Mouse (Mus musculus) ES-E14 (cell line): ENCODE measurements around the gene Slc39a9.

Experiments
- CHD2 ChIP-seq: IDR thresholded peaks from 2 replicates; pipeline ENCODE4 v1.6.1; 2014; ENCODE audit warnings: mild to moderate bottlenecking, low read depth, low read length, inconsistent platforms
- ZNF384 ChIP-seq: IDR thresholded peaks from 2 replicates; pipeline ENCODE4 v1.6.1; 2012; ENCODE audit warnings: low read depth, low read length, inconsistent platforms

DNA sequence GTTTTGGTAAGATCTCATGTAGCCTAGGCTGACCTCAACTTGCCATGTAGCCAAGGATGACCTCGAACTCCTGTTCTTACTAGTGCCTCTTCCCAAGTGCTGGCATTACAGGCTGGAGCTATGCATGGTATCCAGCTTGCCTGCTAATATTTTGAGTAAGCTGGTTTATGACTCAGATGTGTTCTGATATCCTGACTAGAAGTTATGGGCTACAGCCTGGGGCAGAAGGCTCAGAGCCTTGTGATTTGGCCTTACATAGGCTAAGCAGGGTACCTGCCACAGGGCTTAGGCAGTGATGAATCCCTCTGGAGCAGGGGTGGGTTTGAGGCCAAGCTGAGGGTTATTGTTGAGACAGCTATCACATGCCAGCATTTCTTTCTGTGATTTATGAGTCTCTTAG lies 35.1 kb upstream of the Slc39a9 start:
- TF ChIP-seq CHD2: no peak
- TF ChIP-seq ZNF384: no peak
